Mouse (Mus musculus) forebrain, embryonic 11.5 days (tissue): ENCODE measurements around the gene Doc2a. TPM values are rescaled to one million over a fixed set of nuclear protein-coding genes. Genes with fewer than 3 reads are reported as not detected.

Experiments used
- ATAC-seq: fragments of 200-750 bp; cut with Nextera tagmentation; replicated peaks from 2 replicates; pipeline ENCODE4 v1.8.0; 2017; ENCODE audit warnings: moderate TSS enrichment; ENCODE audit not compliant: low FRiP score
- DNase-seq: peaks from one replicate; pipeline ENCODE4 v3.0.0-alpha.2; 2017; ENCODE audit warnings: low spot score
- H3K27ac ChIP-seq: fragments of 300-500 bp; sonication (generic); 2 replicates; pipeline ENCODE4 v1.5.1; 2014; ENCODE audit warnings: low read depth, low read length
- H3K27me3 ChIP-seq: fragments of 300-500 bp; sonication (generic); 2 replicates; pipeline ENCODE4 v1.6.1; 2014; ENCODE audit warnings: mild to moderate bottlenecking, low read length, mixed read lengths; ENCODE audit not compliant: control insufficient read depth, insufficient read depth
- H3K36me3 ChIP-seq: fragments of 300-500 bp; sonication (generic); 2 replicates; pipeline ENCODE4 v1.6.1; 2014; ENCODE audit warnings: mild to moderate bottlenecking, low read length, moderate library complexity, mixed read lengths; ENCODE audit not compliant: control insufficient read depth, insufficient read depth
- H3K4me1 ChIP-seq: fragments of 300-500 bp; sonication (generic); replicated peaks from 2 replicates; pipeline ENCODE4 v1.6.1; 2014; ENCODE audit warnings: low read length, mixed read lengths; ENCODE audit not compliant: control insufficient read depth, insufficient read depth
- H3K4me2 ChIP-seq: fragments of 300-500 bp; sonication (generic); 2 replicates; pipeline ENCODE4 v1.6.1; 2014; ENCODE audit warnings: low read depth, mild to moderate bottlenecking, low read length, moderate library complexity, mixed read lengths; ENCODE audit not compliant: severe bottlenecking
- H3K4me3 ChIP-seq: fragments of 300-500 bp; sonication (generic); 2 replicates; pipeline ENCODE4 v1.5.1; 2014; ENCODE audit warnings: low read depth, low read length
- H3K9ac ChIP-seq: fragments of 300-500 bp; sonication (generic); 2 replicates; pipeline ENCODE4 v1.6.1; 2014; ENCODE audit warnings: low read length
- H3K9me3 ChIP-seq: fragments of 300-500 bp; sonication (generic); 2 replicates; pipeline ENCODE4 v1.6.1; 2016; ENCODE audit warnings: low read length, mixed read lengths; ENCODE audit not compliant: control insufficient read depth
- WGBS: fragments of 180-500 bp; shearing (Covaris S2); extraction: QIAGEN DNeasy Blood & Tissue Kit; methylation state at CpG from one replicate; pipeline ENCODE4 v1.1.7; 2014; 5-methylcytosine and 5-hydroxymethylcytosine counted together
- polyA plus RNA-seq: library from polyadenylated mRNA; unstranded; fragments of >200 nt; fragmentation: Nextera tagmentation; extraction: Ambion mirVana; gene quantifications from 2 replicates; pipeline ENCODE4 v1.2.1, GENCODE M21; 2014

Doc2a gene
- polyA plus RNA-seq, 1 experiment from 2014 or later: 11.2 TPM

DNA sequence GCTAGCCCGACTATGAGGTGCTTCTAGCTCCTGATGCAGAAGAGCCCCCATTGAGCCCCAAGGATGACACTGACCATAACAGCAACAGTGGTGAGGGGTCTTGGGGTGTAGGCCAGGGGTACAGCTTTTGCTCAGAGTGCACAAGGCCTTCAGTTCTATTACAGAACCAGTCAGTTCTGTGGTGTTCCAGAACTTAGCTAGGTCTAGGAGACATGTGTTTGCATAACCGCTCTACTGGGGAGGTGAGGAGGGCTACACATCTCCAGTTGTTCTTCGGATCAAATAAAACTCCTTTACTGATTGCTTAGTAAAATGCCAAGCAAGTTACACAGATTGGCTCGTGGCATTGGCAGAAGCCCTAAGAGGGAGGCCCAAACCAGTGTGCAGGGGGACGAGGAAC lies 15.7 kb upstream of the Doc2a start, which contains the start of gene 4930451I11Rik:
Gene 4930451I11Rik (minus strand): TSS at position 101 of the 400 bp plus-strand sequence.
- 58% methylated on average over 5 of the region's 5 CpGs for WGBS
- DNase-seq (no peak), ATAC-seq (peak; percentile 28; the same call in 1 of the 2 replicates)

DNA sequence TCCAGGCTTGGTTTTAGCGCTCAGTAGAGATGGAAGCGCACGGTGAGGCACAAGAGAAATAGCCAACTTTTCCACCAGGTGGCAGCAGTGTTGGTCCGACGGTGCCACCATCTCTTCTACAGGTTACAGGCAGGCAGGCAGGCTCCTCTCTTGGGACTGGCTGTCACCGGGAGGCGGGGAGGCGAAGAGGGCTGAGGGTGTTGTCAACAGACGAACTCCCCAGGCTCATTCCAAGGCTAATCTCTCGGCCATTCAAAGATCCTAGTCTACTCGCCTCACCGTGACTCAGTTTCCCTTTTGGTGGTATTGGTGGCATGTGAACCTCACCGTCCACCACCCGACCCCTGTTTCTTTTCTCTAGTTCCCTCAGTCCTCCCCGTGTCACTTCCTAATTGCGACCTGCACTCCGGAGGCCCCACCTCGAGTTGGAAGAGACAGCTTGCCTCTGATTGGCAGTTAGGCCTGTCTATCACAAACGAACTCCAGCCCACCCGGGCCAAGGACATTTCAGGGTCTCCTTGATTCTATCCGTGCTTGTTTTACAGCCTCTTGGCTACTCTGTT lies 15.1 kb upstream of the Doc2a start:
- peak; percentile 87 for DNase-seq
- 0 out of 2 replicates have a peak, but pooled peaks cover 2% of the 10 kb centered on the region for H3K4me1 ChIP-seq
- peak overlapping the region; percentile 21; the same call in 1 of the 2 replicates for H3K4me3 ChIP-seq
- no peaks in the 10 kb centered on the region for H3K36me3 ChIP-seq
- H3K4me2 ChIP-seq: peak overlapping the region; percentile 52
- peak; percentile 82 for ATAC-seq
- WGBS: under 1% methylated on average over 21 of the region's 21 CpGs
- no peaks in the 10 kb centered on the region for H3K27me3 ChIP-seq
- no peak overlapping the region; the same call in 1 of the 2 replicates for H3K9ac ChIP-seq
- no peaks in the 10 kb centered on the region for H3K9me3 ChIP-seq
- no peak overlapping the region for H3K27ac ChIP-seq

More for the DNA sequence above, 15.7 kb upstream of the Doc2a start, which contains the start of gene 4930451I11Rik:
- no peaks in the 10 kb centered on the region for H3K9me3 ChIP-seq
- 0 out of 2 replicates have a peak, but pooled peaks cover 2% of the 10 kb centered on the region for H3K4me1 ChIP-seq
- H3K4me2 ChIP-seq: peak within 1 kb of the TSS; percentile 52
- no peak within 1 kb of the TSS; the same call in 1 of the 2 replicates for H3K9ac ChIP-seq
- H3K27me3 ChIP-seq: no peaks in the 10 kb centered on the region
- peak within 1 kb of the TSS; percentile 21; the same call in 1 of the 2 replicates for H3K4me3 ChIP-seq
- no peak within 1 kb of the TSS for H3K27ac ChIP-seq
- H3K36me3 ChIP-seq: no peaks in the 10 kb centered on the region

- H3K4me1 ChIP-seq: 0 out of 2 replicates have a peak, but pooled peaks cover 2% of the 10 kb centered on the region
- ATAC-seq (no peak), DNase-seq (no peak)
- no peaks in the 10 kb centered on the region for H3K27me3 ChIP-seq
- no peak overlapping the region for H3K27ac ChIP-seq
- no peak overlapping the region for H3K4me2 ChIP-seq
- no peak overlapping the region for H3K9ac ChIP-seq
- no peaks in the 10 kb centered on the region for H3K9me3 ChIP-seq
- 91% methylated on average over 1 of the region's 1 CpGs for WGBS
- H3K36me3 ChIP-seq: no peaks in the 10 kb centered on the region
- H3K4me3 ChIP-seq: no peak overlapping the region
Measured at GRCm38 (mm10) chr7:126833294-126833693, 13.9 kb upstream of the Doc2a start.

GRCm38 (mm10) chr7:126843276-126843675 lies 3.9 kb upstream of the Doc2a start:
- Histone ChIP-seq H3K27ac (no peak overlapping the region), H3K4me2 (no peak overlapping the region), H3K4me3 (no peak overlapping the region), H3K9ac (no peak overlapping the region), H3K36me3 (no peaks in the 10 kb centered on the region), H3K9me3 (no peaks in the 10 kb centered on the region; the same call in 1 of the 2 replicates), H3K4me1 (peaks cover 4% of the 10 kb centered on the region; the same call in 1 of the 2 replicates), H3K27me3 (no peaks in the 10 kb centered on the region)
- 83% methylated on average over 9 of the region's 9 CpGs for WGBS
- ATAC-seq: no peak
- peak; percentile 26 for DNase-seq

- H3K27me3 ChIP-seq: peaks cover 7% of the 10 kb centered on the region; the same call in 1 of the 2 replicates
- no peak overlapping the region for H3K27ac ChIP-seq
- 33% methylated on average over 2 of the region's 2 CpGs for WGBS
Measured at GRCm38 (mm10) chr7:126845516-126845915, 1.7 kb upstream of the Doc2a start.

DNA sequence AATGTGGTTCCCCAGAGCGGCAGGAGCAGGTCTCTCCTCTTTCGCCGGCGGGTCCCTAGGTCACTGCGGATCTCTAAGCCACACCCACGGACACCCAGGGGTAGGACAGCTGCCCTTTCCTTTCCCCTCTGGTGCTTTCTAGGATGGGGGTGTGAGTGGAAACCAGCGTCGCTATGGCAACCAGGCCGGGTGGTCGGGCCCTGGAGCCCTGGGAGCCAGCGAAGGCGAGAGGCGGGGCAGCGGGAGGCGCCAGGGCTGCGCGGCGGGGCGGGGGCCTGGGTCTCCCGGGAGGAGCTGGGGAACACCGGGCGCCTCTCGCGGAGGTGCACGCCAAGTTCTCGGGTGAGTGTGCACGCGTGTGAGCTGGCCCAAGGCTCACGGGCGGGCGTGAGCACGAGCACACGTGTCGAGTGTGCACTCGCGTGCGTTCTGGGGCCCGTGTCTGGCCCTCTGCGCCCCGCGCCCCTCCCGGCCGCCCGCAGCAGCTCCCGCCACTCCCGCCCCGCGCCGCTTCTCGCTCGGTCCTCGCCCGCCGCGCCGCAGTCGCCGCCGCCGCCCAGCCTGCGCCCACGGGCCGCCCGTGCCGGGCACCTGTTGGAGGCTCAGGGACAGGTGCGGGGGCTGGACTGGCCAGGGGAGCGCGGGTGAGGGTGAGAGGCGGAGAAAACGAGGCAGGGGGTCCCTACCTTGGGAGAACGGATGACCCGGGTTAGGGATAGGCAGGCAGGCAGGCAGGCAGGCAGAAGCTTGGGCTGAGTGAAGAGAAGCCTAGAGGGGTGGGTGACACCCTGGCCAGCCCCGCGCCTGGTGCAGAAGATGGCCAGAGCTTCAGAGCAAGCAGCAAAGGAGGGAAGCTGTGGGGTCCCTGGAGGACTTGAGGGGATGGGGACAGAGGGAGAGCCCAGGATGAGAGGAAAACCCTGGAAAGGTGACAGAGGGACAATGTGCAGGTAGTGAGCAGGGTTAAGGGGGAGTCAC lies 494 bp downstream of the Doc2a start:
- Histone ChIP-seq H3K9ac (peak overlapping the region; percentile 80), H3K27me3 (peaks cover 7% of the 10 kb centered on the region; the same call in 1 of the 2 replicates), H3K9me3 (no peaks in the 10 kb centered on the region), H3K36me3 (no peaks in the 10 kb centered on the region), H3K4me1 (peaks cover 16% of the 10 kb centered on the region), H3K4me3 (peak overlapping the region; percentile 62), H3K27ac (no peak overlapping the region), H3K4me2 (peak overlapping the region; percentile 100)
- ATAC-seq: peak; percentile 55
- peak; percentile 82 for DNase-seq
- WGBS: under 1% methylated on average over 64 of the region's 74 CpGs

More at GRCm38 (mm10) chr7:126845516-126845915, 1.7 kb upstream of the Doc2a start:
- Histone ChIP-seq H3K9me3 (no peaks in the 10 kb centered on the region; the same call in 1 of the 2 replicates), H3K4me3 (no peak overlapping the region), H3K4me2 (no peak overlapping the region), H3K9ac (no peak overlapping the region), H3K36me3 (no peaks in the 10 kb centered on the region), H3K4me1 (peaks cover 8% of the 10 kb centered on the region)
- DNase-seq (no peak), ATAC-seq (peak; percentile 46)

- Histone ChIP-seq H3K4me2 (peak overlapping the region; percentile 100), H3K4me1 (peaks cover 16% of the 10 kb centered on the region), H3K27ac (no peak overlapping the region), H3K9ac (peak overlapping the region; percentile 80), H3K27me3 (peaks cover 7% of the 10 kb centered on the region; the same call in 1 of the 2 replicates), H3K36me3 (peaks cover 2% of the 10 kb centered on the region; the same call in 1 of the 2 replicates), H3K4me3 (peak overlapping the region; percentile 62), H3K9me3 (no peaks in the 10 kb centered on the region)
- WGBS: 37% methylated on average over 10 of the region's 10 CpGs
- DNase-seq (peak; percentile 52), ATAC-seq (no peak)
Measured at GRCm38 (mm10) chr7:126848794-126849193, 1.6 kb downstream of the Doc2a start.

DNA sequence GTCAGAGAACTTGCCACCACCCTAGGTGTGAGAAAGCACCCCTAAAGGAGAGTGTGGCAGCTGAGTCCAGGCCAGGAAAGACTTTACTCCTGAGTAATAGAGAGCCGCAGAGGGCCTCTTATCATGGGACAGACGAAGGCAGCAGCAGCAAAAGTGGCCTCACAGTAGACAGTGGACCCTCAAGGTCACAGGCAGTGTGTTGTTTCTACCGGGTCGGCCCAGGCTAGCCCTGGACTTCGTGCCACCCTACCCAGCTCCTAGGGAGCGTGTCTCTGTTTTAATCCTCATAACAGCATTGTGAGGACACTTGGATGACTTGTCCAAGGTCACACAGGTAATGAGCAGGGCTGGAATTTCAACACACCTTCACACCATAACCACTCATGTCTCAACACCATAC lies 2.9 kb downstream of the Doc2a start:
- peak; percentile 46 for DNase-seq
- 88% methylated on average over 6 of the region's 6 CpGs for WGBS
- Histone ChIP-seq H3K4me3 (no peak overlapping the region), H3K9ac (no peak overlapping the region), H3K9me3 (no peaks in the 10 kb centered on the region), H3K27ac (no peak overlapping the region), H3K4me2 (no peak overlapping the region), H3K36me3 (peaks cover 2% of the 10 kb centered on the region; the same call in 1 of the 2 replicates), H3K27me3 (peaks cover 7% of the 10 kb centered on the region; the same call in 1 of the 2 replicates), H3K4me1 (peaks cover 16% of the 10 kb centered on the region)
- ATAC-seq: no peak
